Mouse (Mus musculus): Measurements from ENCODE around the gene Acvr2b.
"Not testable (repeated sequence)": the region's sequence is repeated elsewhere in the genome, so short reads cannot be mapped to it uniquely, and the experiment has no call there.

Gene Acvr2b

GRCm38 (mm10) chr9:119401801-119402214 lies at the start of gene Acvr2b:
Gene Acvr2b (plus strand): TSS chr9:119402118.
- peak; percentile 98 to 99 for DNase-seq

GRCm38 (mm10) chr9:119353926-119354325 lies 48.0 kb upstream of the Acvr2b start:
- DNase-seq: peak in 1 of 2 experiments; percentile 20

DNA sequence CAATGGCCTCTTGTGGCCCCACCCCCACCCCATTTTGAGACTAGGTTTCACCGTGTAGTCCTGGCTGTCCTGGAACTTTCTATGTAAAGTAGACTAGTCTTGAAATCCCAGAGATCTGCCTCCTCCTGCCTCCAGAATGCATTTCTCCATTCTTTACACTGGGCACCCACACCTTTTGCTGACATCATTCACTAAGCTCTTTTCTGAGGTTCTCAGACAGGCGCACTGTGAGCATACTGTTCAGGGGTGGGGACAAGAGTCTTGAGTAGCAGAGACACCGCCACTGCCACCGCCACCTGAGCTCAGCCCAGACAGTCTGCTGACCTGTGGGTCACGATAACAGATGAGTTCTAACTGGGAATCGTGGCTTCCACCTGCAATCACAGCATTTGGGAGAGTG lies 46.0 kb upstream of the Acvr2b start:
- DNase-seq: no peak

- DNase-seq: peak; percentile 97 to 98
Observed at GRCm38 (mm10) chr9:119357331-119358057, 44.4 kb upstream of the Acvr2b start, which contains the start of gene Xylb. Gene Xylb (plus strand): TSS chr9:119357381.

- peak; percentile 50 to 72 for DNase-seq
Observed at GRCm38 (mm10) chr9:119358058-119358429, 43.9 kb upstream of the Acvr2b start.

DNA sequence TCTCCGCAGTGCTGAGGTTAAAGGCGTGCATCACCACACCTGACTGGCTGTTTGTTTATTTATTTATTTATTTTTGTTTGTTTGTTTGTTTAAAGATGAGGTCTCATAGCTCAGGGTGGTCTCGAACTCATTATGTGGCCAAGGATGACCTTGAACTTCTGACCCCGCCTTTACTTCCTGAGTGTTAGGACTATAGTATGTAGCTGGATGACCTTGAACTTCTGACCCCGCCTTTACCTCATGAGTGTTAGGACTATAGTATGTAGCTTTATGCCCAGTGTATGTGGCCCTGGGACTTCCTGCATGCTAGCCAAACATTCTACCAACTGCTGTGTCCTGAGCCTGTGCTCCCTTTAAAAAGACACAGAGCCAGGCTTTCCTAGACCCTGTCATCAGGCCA lies 40.5 kb upstream of the Acvr2b start:
- no peak for DNase-seq

- DNase-seq: no peak
Observed at GRCm38 (mm10) chr9:119363229-119363628, 38.7 kb upstream of the Acvr2b start.

DNA sequence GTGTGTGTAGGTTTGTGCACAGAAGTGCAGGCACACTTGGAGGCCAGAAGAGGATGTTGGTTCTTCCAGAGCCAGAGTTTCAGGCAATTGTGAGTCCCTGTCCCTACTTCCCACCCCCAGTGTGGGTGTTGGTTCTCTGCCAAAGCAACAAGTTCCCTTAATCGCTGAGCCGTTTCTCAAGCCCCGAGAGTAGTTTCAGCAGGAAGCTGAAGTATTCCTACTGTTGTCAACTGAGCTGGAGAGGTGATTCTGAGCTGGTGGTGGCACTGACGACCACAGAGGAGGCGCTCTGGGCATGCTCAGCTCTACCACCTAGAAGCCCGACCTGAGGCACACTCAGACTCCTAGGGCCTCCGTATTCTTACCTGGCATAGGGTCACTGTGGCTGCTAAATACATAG lies 36.6 kb upstream of the Acvr2b start, which contains the start of gene Slc22a14:
Gene Slc22a14, minus strand, starts transcription at position 270 of the 400 bp plus-strand sequence.
- DNase-seq: peak; percentile 29 to 42

GRCm38 (mm10) chr9:119368367-119368766 lies 33.6 kb upstream of the Acvr2b start:
- no peak for DNase-seq

DNA sequence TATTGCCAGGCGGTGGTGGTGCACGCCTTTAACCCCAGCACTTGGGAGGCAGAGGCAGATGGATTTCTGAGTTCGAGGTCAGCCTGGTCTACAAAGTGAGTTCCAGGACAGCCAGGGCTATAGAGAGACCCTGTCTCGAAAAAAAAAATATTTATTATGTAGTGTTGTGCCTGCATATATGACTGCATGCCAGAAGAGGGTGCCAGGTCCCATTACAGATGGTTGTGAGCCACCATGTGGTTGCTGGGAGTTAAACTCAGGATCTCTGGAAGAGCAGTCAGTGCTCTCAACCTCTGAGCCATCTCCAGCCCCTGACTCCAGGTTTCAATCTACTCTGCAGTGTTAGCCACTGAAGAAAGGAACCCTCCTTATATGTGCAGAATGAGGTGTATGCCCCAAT lies 31.1 kb upstream of the Acvr2b start:
- not testable (repeated sequence) for DNase-seq

DNA sequence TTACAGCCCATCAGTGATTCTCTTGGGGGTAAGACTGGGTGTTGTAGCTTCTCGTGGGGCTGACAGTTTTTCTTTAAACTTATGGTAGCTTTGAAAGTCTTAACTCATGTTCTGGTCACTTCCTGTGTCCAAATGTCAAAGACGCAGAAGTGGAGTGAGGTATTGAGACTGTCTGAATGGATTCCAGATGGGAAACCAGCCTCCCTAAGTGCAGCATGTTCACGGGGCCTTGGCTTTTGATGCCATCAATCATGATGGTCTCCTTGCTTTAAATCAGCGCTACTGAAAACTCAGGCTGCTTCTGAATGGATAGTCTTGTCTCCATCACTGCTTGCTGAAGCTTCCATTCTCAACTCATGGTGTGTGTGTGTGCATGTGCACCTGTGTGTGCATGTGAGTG lies 30.7 kb upstream of the Acvr2b start:
- DNase-seq: no peak

- no peak for DNase-seq
Observed at GRCm38 (mm10) chr9:119375008-119375407, 26.9 kb upstream of the Acvr2b start.

DNA sequence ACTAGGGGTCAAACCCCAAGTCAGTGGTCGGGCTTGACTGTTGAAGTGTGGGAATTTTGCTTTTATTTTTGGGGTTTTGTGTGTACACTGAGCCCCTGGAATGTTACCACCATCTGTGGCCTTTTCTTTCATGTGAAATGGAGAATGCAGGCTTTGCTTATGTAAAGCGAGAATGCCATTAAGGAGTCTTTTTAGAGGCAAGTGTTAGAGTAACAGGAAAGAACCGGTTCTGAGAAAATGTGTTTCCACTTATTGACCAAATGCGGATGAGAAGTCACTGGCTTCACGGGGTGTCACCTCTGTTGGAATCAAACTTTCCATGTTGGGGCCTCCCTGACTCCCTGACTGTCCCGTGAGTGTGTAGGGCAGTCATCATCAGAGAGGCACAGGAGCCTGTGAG lies 26.4 kb upstream of the Acvr2b start:
- DNase-seq: no peak

GRCm38 (mm10) chr9:119378231-119378630 lies 23.7 kb upstream of the Acvr2b start:
- no peak for DNase-seq

- no peak for DNase-seq
Observed at GRCm38 (mm10) chr9:119382603-119383002, 19.3 kb upstream of the Acvr2b start.

- DNase-seq: peak; percentile 72 to 73
Observed at GRCm38 (mm10) chr9:119388956-119389355, 13.0 kb upstream of the Acvr2b start.

GRCm38 (mm10) chr9:119390214-119390613 lies 11.7 kb upstream of the Acvr2b start:
- DNase-seq: no peak

- DNase-seq: no peak
Observed at GRCm38 (mm10) chr9:119394808-119395207, 7.1 kb upstream of the Acvr2b start.

DNA sequence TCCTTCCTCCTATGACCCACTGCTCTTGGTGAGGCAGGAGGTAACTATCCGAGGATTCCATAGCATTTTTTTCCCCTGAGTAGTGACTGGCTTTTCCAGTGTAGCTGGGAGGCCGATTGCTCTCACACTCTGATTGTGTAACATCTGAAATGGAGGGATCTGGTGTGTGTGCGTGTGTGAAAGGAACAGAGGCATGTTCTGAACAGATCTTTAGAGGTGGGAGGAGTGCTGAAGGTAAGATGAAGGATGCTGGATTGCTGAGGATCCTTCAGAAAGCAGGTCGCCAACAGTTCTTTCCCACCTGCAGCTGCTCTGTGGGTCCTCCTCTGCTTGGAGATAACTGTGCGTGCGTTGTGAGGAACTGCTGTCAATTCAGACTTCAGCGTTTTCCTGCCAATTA lies 567 bp upstream of the Acvr2b start:
- no peak for DNase-seq

DNA sequence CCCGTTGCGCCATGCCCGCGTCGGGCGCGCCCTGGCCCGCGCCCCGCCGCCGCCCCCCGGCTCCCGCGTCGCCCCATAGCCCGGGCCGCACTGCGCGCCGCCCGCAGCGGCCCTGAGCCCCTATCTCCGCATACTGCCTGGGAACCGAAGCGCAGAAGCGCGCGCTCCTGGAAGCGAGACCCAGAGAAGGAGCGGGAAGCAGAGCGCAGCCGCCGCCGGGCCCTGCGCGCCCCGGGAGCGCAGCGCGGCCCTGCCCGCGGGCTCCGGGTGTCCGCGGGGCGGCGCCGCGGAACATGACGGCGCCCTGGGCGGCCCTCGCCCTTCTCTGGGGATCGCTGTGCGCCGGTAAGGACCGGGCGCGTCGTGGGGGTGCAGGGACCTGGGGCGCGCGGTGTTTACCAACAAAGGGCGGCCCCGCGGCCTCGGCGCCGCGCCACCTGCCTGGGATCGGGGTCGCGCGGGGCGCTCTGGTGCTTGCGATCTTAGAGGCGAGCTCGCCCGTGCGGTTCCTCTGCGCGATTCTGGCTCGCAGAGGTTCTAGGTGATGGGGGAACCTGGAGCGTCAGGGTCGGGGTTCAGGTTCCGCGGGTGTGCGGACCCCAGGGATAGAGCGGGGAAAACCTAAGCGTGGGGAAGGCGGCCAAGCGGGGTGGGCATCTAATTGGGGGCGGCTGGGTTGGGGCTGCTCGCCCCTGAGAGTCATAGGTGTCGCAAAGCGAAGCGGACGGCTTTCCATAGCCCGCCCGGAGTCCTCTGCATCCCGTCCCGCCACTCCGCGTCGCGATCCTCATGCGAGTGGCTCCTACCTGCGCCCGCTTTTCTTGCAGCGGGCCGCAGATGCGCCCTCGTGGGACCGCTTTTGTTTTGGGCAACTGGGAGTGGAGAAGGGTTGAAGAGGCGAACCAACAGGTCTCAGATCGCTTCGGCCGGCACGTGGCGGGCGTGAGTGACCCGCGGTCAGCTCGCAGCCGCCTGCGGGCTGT lies 626 bp downstream of the Acvr2b start:
- DNase-seq: peak; percentile 64 to 76

GRCm38 (mm10) chr9:119403236-119403641 lies 1.3 kb downstream of the Acvr2b start:
- DNase-seq: peak; percentile 71 to 83

- no peak for DNase-seq
Observed at GRCm38 (mm10) chr9:119404090-119404489, 2.2 kb downstream of the Acvr2b start.

- DNase-seq: peak; percentile 64 to 81
Observed at GRCm38 (mm10) chr9:119407884-119408283, 6.0 kb downstream of the Acvr2b start.
